In the genomic region with DNA sequence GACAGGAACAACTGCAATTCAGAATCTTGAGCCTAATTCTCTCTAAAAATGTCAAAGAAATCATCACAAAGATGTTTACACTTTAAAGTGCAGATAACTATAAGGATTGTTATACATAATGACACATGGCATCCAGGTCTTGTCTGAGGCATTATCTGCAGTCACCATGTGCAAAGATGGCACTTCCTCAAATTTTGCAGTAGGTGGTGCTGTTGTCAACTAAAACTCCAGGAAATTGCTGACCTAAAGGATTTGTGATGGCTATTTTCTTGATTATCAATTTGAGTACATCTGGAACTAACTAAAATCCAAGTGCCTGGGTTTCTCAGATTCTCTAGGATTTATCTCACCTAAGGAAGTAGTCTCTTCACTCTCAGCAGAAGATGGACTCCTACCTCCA, we compare ENCODE assay signal across 9 mouse cellular contexts.
DNase-seq lines count a peak whose midpoint lies in the region; ATAC-seq lines count a peak whose summit lies in the region.
"Had no signal": no experiment of that assay in that cellular context is flagged by ENCODE, and none has a peak within 500 bp of the region (broad histone marks: within the 10 kb centered on the region; RNA-seq: fewer than 3 reads in every experiment).

No protein-coding gene starts in this region.

- peak; percentile 36 for ATAC-seq in cerebellum, adult (ENCODE audit: insufficient number of reproducible peaks, low FRiP score, low TSS enrichment)

- DNase-seq in cerebellum, adult 8-10 months: no peak
- DNase-seq in left cerebral cortex, adult 11 months (ENCODE audit: low spot score): peak; percentile 1
- DNase-seq in left cerebral cortex, adult 9 months (ENCODE audit: low spot score in 2 of 2): no peak
- peak; percentile 52 for DNase-seq in R1 (ENCODE audit: low read depth, low spot score)
- DNase-seq in hindlimb bud, embryonic 11.5 days (ENCODE audit: extremely low spot score, low read depth, low spot score): peak; percentile 18
- no peak for DNase-seq in testis, postnatal 10 days (ENCODE audit: low spot score)
- DNase-seq in thymus, postnatal 4 days: no peak
- DNase-seq: B cell, adult 2 months had no signal

Comparison
In these comparisons a context has a peak if more than half of its experiments do, and no peak if none do; other contexts are left out.
1. DNase-seq: peak in left cerebral cortex, adult 11 months (single experiment), R1 (single experiment) and hindlimb bud, embryonic 11.5 days (single experiment); none in cerebellum, adult 8-10 months (single experiment), left cerebral cortex, adult 9 months (0 of 2), testis, postnatal 10 days (single experiment) and thymus, postnatal 4 days (single experiment).